Mouse (Mus musculus): Measurements from ENCODE around the gene AA792892. TPM values are rescaled to one million over a fixed set of nuclear protein-coding genes. Genes with fewer than 3 reads are reported as not detected.
"Not testable (repeated sequence)": the region's sequence is repeated elsewhere in the genome, so short reads cannot be mapped to it uniquely, and the experiment has no call there.

AA792892 gene
- total RNA-seq (2021) = not detected

DNA sequence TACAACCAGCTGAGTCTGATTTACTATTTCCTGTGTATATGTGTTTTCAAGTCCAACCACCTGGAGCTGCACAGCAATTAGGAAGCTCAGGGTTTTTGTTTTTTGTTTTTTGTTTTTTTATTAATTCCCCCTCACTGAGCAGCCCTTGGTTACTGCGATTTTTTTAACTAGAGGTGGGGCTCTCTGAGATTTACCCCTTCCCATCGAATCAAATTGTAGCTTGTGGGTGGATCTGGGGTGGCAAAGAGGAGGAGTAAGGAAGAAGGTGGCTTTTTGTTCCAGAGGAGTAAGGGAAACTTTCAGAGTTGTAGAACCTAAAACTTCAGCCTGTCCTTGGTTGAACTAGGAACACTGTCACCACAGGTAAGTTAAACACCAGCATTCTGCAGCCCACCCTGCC, at the start of gene AA792892:
Gene AA792892 (plus strand): TSS at position 301 of the 400 bp plus-strand sequence.
- not testable (repeated sequence) for DNase-seq

DNA sequence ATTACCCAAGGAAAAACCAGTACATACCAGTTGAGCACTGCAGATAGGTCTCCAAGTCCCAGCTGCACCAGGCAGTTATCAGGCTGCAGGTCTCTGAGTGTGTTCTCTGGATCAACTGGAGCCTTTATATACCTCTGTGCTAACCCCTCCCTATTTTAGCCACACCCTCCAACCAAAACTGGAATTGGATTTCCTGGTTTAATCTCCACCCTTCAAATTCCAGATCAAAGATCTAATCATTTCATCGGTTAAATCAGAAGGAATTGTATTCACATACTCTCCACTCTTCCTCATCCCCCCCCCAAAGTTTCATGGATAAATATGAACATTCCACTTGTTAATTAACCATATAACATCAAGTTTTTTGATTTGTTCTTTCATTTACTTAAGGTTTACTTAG, 32.9 kb upstream of the AA792892 start, which contains the start of gene A430089I19Rik:
Gene A430089I19Rik (minus strand): TSS at position 101 of the 400 bp plus-strand sequence.
- DNase-seq = not testable (repeated sequence)

DNA sequence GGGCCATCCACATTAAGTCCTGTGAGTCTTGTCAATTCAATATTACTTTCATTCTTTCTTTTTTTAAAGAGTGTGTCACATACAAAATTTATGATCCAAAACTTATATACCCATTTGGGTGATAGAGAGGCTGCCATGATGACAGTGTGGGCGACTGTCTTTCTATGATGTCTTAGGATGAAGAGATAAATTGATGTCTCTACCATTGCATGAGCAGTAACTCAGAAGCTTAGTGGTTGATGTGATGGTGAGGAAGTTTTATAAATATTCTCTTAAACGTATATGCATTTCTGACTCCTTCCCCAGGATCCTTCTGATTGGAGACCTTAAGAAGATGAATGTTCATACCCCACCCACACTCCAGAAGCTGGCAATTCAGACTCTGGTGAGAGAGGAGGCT, 25.4 kb upstream of the AA792892 start, which contains the start of gene Gm6502:
Gene Gm6502 (plus strand): TSS at position 301 of the 400 bp plus-strand sequence.
- not testable (repeated sequence) for DNase-seq

Other genes with a start within 250 kb of the AA792892 start
- gene Gm3106, start 121.7 kb upstream of the AA792892 start, total RNA-seq (2021) = not detected
- not detected for gene A430089I19Rik, start 33.0 kb upstream of the AA792892 start, total RNA-seq (2021)
- gene Gm6502, start 25.3 kb upstream of the AA792892 start, total RNA-seq (2021) = not detected
- not detected for gene Gm7682, start 106.0 kb downstream of the AA792892 start, total RNA-seq (2021)
- not detected for gene Gm3139, start 186.5 kb downstream of the AA792892 start, total RNA-seq (2021)